Mouse (Mus musculus) layer of hippocampus, adult 2 months (tissue): ENCODE measurements at regions not wholly inside any gene's neighbourhood (a gene's known extent, or its start where the extent isn't known, plus 50 kb on each side); places are given as distances from the start of the nearest gene placed in this dataset.

ENCODE experiments used
- DNase-seq, 2 experiments: peaks; one replicate each; pipeline ENCODE4 v3.0.0; 2022; ENCODE audit warnings: low spot score in 2 of 2
- H3K27ac ChIP-seq: fragments of 200-600 bp; 2 replicates; pipeline ENCODE4 v1.8.1; 2022
- H3K4me3 ChIP-seq: fragments of 200-600 bp; 2 replicates; pipeline ENCODE4 v1.8.1; 2022; ENCODE audit warnings: mild to moderate bottlenecking
- CTCF ChIP-seq: fragments of 200-600 bp; conservative IDR thresholded peaks from 2 replicates; pipeline ENCODE4 v1.8.1; 2022; ENCODE audit warnings: antibody characterized with exemption, mild to moderate bottlenecking, moderate library complexity

DNA sequence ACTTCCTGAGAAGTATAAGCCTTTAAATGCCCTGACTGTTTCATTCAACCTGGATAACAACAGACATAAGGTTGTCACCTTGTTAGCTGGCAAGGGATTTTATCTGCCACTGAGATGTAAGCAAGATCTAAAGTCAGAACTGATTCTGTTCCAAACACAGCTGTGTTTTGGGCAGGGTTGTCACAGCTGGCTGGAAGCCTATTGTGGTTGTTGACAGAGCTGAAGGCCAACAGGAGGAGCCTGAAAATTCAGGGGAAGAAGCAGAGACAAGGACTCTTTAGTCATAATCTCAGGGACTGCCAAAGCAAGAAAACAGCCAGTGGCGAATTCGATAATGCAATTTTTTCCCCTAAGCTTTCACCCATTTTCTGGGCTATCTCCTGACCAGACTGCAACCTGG, 118.5 kb upstream of the Sdr16c6 start:
- Histone ChIP-seq H3K27ac (no peak overlapping the region), H3K4me3 (no peak overlapping the region)
- DNase-seq, result no peak
- no peak for TF ChIP-seq CTCF

DNA sequence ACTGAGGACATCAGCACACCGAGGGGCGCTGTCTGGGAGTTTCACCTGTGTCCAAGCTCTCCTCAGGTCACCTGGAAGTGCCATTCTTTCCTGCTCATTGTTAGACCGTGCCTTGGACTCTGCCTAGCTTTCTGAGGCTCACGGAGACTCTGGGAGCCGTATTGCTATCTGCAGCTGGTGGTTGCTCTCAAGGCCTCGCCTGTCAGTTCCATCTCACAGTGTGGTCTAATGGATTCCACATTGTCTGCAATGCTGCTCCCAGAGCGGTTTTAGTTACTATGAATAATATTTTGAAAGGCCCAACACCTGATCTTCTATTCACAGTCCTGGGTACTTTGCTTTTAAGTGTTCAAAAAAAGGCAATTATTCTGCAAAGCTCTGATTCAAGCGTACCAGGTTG, 117.9 kb upstream of the Sdr16c6 start:
- DNase-seq, result no peak
- Histone ChIP-seq H3K4me3 (no peak overlapping the region), H3K27ac (no peak overlapping the region)
- no peak for TF ChIP-seq CTCF
